Mouse (Mus musculus): Measurements from ENCODE around the gene Slc22a4. TPM values are rescaled to one million over a fixed set of nuclear protein-coding genes. Genes with fewer than 3 reads are reported as not detected.
"Not testable (repeated sequence)": the region's sequence is repeated elsewhere in the genome, so short reads cannot be mapped to it uniquely, and the experiment has no call there.

The Slc22a4 gene
- polyA plus RNA-seq, 2 experiments from 2014 or later: 0.20 TPM; not detected in 1

- no peak for ATAC-seq
Observed at GRCm38 (mm10) chr11:54056132-54056531, 28.2 kb upstream of the Slc22a4 start.

- ATAC-seq: no peak
Observed at GRCm38 (mm10) chr11:54054257-54054656, 26.4 kb upstream of the Slc22a4 start.

DNA sequence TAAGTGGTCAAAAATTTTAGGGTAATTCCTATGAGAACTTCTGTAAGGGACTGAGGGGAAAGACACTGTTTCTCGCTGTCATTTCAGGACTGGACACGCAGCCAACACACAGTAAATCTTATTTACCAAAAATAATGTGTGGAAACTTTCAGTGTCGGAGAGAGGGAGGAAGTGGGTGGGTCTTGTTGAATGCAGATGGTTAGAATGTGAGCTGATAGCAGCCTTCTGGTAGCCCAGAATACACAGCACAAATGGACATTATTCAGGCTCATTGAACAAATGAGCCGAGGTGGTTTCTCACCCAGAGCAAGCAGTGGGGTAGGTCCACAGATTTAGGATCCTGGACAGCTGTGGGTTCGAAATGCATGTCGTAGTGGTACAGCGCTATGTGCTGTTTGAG, 25.2 kb upstream of the Slc22a4 start:
- ATAC-seq: no peak

DNA sequence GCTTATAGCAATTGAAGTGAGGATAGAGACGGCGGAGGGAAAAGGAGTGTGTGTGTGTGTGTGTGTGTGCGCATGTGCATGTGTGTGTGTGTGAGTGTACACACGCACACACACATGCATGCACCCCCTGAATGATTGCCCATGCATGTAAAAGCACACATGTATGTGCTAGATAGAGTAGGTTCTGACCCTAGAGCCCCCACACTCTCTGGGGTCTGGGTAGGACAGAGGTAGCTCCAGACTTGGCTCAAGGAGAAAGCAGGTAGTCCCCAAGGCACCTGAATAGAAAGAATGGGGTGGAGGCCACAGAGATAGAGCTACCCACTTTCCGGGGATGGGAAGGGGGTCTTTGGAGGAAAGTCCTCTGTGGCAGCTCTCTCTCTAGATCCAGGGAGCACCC, 24.2 kb upstream of the Slc22a4 start:
- ATAC-seq: no peak

- no peak for ATAC-seq
Observed at GRCm38 (mm10) chr11:54051161-54051560, 23.3 kb upstream of the Slc22a4 start.

DNA sequence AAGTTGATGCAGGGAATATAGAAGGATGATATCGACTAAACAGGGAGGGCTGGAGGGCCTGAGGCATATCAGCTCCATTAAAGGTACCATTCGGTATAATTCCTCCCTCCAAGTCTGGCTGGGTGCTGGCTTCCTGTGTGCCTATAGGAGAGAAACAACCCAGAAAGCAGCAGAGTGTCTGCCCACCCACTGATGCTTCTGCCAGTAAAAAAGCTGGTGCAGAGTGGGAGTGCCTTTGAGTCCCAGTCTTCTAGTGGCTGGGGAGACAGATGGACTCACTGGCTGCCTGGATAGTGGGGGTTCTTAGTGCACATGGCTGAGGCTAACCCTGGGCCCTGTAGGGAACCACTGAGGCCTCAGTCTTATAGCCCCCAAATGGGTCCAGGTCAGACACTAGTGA, 22.3 kb upstream of the Slc22a4 start:
- no peak for ATAC-seq

- no peak for ATAC-seq
Observed at GRCm38 (mm10) chr11:54040676-54041075, 12.8 kb upstream of the Slc22a4 start.

DNA sequence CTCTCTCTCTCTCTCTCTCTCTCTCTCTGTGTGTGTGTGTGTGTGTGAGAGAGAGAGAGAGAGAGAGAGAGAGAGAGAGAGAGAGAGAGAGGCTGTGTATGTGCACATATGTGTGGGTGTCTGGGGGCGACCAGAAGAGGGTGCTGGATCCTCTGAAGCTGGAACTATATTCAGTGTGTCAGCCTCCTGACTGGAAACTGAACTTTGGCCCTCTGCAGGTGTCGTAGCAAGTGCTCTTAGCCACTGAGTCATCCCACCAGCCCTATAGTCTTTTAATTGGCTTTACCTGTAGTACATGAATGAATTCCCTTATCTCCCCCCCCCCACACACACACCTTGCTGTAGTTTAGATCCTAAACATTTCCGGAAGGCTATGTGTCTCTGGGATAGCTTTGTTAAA, 5.0 kb upstream of the Slc22a4 start:
- ATAC-seq: not testable (repeated sequence)

DNA sequence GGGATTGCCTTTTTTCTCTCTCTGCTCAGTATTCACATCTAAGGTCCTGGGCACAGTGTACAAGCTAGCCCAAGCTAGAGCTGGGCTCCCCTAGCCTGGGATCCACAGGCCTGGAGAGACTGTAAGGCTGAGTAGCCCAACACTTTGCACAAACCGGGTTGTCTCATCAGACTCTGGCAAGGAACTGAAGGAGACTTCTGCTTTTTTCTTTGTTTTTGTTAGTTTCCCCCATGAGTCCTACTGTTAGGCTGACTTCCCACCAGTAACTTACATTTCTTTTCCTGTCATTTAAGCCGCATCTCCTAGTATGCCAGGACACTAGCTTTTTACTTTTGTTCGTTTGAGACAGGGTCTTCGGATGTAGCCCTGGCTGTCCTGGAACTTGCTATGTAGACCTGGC, 1.1 kb upstream of the Slc22a4 start:
- ATAC-seq: no peak

DNA sequence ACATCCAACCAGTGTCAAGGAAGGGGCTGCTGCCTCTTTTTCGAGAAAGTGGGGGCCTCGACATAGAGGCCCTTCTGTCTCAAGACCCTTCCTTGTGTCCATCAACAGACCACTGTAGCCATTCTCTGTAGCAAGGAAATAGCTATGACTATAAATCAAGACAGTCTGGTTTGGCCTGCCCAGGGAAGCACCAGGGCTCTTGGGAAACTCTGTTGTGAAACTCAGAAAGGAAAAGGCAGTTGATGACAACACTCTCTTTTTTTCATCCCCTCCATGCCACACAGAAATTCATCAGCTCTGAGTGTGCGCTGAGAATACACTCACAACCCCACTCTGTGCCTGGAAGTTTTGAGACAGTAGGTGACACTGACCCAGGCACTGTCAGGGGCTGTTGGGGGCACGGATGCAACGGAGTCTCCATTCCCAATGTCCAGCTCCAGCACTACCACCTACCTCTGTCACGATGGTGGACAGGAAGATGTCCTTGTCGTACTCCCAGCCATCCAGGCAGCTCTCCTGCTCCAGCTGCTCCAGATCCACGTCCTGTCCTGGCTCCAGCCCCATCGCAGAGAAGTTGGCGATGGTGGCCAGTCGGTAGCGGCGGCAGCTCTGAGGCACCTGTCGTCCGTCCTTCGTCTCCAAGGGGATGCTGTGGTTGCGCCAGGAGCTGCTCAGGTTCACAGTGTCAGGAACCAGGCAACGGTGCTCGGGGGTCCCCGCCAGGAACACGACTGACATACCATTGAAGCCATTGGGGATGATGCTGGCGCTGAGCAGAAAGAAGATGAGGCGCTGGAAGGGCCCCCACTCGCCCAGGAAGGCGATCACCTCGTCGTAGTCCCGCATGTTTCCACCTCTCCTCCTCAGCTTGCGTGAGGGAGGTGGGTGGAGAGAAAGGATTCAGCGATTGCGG, 503 bp downstream of the Slc22a4 start:
- no peak for ATAC-seq

- ATAC-seq: no peak
Observed at GRCm38 (mm10) chr11:54026491-54027041, 1.3 kb downstream of the Slc22a4 start.

- no peak for ATAC-seq
Observed at GRCm38 (mm10) chr11:54021396-54022093, 6.3 kb downstream of the Slc22a4 start.

- no peak for ATAC-seq
Observed at GRCm38 (mm10) chr11:54018893-54019732, 8.8 kb downstream of the Slc22a4 start.

- ATAC-seq: no peak
Observed at GRCm38 (mm10) chr11:54017596-54017995, 10.3 kb downstream of the Slc22a4 start.

GRCm38 (mm10) chr11:54016051-54016450, 11.8 kb downstream of the Slc22a4 start:
- no peak for ATAC-seq

GRCm38 (mm10) chr11:54012961-54013360, 14.9 kb downstream of the Slc22a4 start:
- no peak for ATAC-seq

- ATAC-seq: no peak
Observed at GRCm38 (mm10) chr11:54011255-54011654, 16.6 kb downstream of the Slc22a4 start.

GRCm38 (mm10) chr11:54008416-54008920, 19.4 kb downstream of the Slc22a4 start:
- no peak for ATAC-seq

DNA sequence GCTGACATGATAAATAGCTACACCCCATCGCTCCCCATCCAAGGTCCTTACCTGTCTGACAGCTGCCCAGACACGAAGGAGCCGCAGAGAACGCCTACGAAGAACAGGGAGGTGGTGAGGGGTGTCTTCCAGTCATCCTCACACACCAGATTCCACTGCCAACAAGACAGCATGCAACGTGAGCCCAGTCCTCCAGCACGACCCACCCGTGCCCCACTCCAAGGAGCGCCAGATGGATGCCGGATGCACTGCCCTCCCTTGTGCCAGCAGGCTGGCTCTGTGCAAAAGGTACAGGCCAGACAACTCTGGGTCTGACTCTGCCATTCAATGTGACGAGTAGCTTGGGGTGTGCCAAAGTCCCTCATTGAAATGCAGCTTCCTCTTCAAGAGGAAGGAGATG, 20.2 kb downstream of the Slc22a4 start:
- ATAC-seq: no peak

GRCm38 (mm10) chr11:54006901-54007300, 21.0 kb downstream of the Slc22a4 start:
- ATAC-seq: no peak

DNA sequence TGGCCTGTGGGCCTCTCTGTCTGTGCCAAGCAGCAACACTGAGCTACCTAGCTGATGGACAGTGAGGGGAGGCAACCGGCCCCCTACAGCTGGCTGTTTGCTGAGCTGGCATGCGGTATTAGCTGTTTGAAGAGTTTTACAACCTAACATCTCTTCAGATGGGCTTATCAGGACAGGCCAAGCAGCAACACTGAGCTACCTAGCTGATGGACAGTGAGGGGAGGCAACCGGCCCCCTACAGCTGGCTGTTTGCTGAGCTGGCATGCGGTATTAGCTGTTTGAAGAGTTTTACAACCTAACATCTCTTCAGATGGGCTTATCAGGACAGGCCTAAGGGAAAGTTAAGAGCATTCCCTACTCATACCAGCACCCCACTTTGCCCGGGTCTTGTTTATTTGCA, 21.5 kb downstream of the Slc22a4 start:
- not testable (repeated sequence) for ATAC-seq

DNA sequence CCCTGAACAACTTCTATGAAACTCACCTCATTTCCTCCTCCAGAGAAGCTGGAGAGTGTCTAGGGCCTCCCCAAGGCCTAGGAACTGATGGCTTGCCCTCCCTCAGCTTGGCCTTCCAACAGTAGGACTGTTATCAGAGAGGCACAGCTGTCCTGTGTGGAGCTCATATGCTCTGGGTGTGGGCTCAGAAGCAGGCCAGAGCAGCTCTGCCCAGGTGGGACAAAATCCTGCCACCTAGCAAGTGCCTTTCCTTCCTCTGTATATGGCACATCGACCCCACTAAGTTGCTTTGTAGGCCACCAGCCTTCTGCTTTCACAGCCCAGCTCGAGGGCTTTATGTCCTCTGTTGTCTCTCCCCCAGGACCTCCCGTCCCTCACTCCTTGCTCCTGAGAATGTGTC, 23.2 kb downstream of the Slc22a4 start:
- no peak for ATAC-seq

All from activated CD4-positive, CD25-positive, alpha-beta regulatory T cell, adult 4 months (primary cell).